Mouse (Mus musculus) hindbrain, embryonic 14.5 days (tissue): ENCODE measurements around the gene Troap. TPM values are rescaled to one million over a fixed set of nuclear protein-coding genes. Genes with fewer than 3 reads are reported as not detected.
"Not testable (repeated sequence)": the region's sequence is repeated elsewhere in the genome, so short reads cannot be mapped to it uniquely, and the experiment has no call there.

Experiments
- ATAC-seq: fragments of 200-750 bp; cut with Nextera tagmentation; 2 replicates; pipeline ENCODE4 v1.8.0; 2017; ENCODE audit warnings: moderate number of reproducible peaks, mild to moderate bottlenecking, moderate TSS enrichment, moderate library complexity; ENCODE audit not compliant: low FRiP score
- DNase-seq: peaks from one replicate; pipeline ENCODE4 v3.0.0-alpha.2; 2015; ENCODE audit warnings: low spot score
- H3K27ac ChIP-seq: fragments of 300-500 bp; sonication (generic); 2 replicates; pipeline ENCODE4 v1.5.1; 2014; ENCODE audit warnings: mild to moderate bottlenecking, moderate library complexity
- H3K27me3 ChIP-seq: fragments of 300-500 bp; sonication (generic); 2 replicates; pipeline ENCODE4 v1.6.1; 2014; ENCODE audit warnings: mild to moderate bottlenecking, low read length, mixed read lengths; ENCODE audit not compliant: control insufficient read depth, insufficient read depth
- H3K36me3 ChIP-seq: fragments of 300-500 bp; sonication (generic); replicated peaks from 2 replicates; pipeline ENCODE4 v1.6.1; 2014; ENCODE audit not compliant: control insufficient read depth, insufficient read depth
- H3K4me1 ChIP-seq: fragments of 300-500 bp; sonication (generic); replicated peaks from 2 replicates; pipeline ENCODE4 v1.6.1; 2014; ENCODE audit warnings: antibody characterized with exemption, low read length, mixed read lengths; ENCODE audit not compliant: control insufficient read depth, insufficient read depth
- H3K4me2 ChIP-seq: fragments of 300-500 bp; sonication (generic); replicated peaks from 2 replicates; pipeline ENCODE4 v1.6.1; 2014; ENCODE audit warnings: mild to moderate bottlenecking, moderate library complexity
- H3K4me3 ChIP-seq: fragments of 300-500 bp; sonication (generic); replicated peaks from 2 replicates; pipeline ENCODE4 v1.5.1; 2014; ENCODE audit warnings: mild to moderate bottlenecking, low read length
- H3K9ac ChIP-seq: fragments of 300-500 bp; sonication (generic); 2 replicates; pipeline ENCODE4 v1.6.1; 2014
- H3K9me3 ChIP-seq: fragments of 300-500 bp; sonication (generic); 2 replicates; pipeline ENCODE4 v1.6.1; 2016; ENCODE audit warnings: low read length; ENCODE audit not compliant: control insufficient read depth
- WGBS: fragments of 180-500 bp; shearing (Covaris S2); extraction: QIAGEN DNeasy Blood & Tissue Kit; methylation state at CpG from one replicate; pipeline ENCODE4 v1.1.7; 2014; 5-methylcytosine and 5-hydroxymethylcytosine counted together
- polyA plus RNA-seq: library from polyadenylated mRNA; unstranded; fragments of >200 nt; fragmentation: Nextera tagmentation; extraction: Ambion mirVana; gene quantifications from 2 replicates; pipeline ENCODE4 v1.2.1, GENCODE M21; 2014

The Troap gene
- polyA plus RNA-seq, 1 experiment from 2014 or later = 4.0 TPM

DNA sequence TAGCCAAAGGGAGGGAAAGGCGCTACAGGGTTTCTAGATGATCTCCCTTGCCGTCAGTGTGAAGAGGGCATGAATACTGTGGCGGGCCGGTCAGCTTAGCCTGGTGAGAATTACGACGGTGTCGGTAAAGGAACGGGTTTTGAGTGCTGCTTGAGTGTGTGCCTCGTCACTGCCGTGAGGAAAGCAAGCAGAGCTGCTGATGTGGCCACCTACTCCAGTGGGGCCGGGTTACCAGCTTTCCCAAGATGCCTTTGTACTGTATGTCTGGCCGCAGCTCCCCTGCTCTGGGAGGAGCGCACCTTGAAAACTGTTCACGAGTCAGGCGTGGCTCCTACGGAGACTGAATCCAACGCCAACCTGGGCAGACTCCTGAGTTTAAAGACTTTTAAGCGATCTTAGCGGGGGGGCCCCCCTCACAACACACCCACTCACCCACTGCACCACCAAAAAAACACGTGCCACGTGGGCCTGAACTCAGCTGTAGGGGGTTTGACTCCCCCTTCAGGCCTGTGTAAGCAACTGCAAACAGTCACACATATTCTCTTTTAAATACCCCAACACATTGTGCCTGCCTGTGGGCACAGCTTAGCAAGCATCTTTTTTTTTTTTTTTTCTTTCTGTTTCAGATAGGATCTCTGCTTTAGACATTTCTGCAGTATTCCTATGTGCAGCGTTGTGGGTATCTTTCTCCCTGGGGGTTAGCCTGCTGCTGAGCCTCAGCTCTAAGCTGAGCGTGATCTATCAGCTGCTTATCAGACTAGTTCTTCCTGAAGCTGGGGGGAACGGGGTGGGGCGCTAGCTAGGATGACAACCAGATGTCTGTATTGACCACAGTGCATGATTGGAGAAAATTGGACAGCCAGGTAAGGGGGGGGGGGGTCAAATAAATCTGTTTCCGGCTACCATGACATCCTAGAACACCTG lies 34.1 kb upstream of the Troap start:
- no peak overlapping the region for H3K4me2 ChIP-seq
- H3K4me3 ChIP-seq = no peak overlapping the region
- WGBS = 75% methylated on average over 26 of the region's 26 CpGs
- H3K9ac ChIP-seq = no peak overlapping the region
- H3K4me1 ChIP-seq = no peaks in the 10 kb centered on the region
- no peak for DNase-seq
- H3K36me3 ChIP-seq = no peaks in the 10 kb centered on the region
- no peaks in the 10 kb centered on the region for H3K27me3 ChIP-seq
- no peak for ATAC-seq
- no peak overlapping the region for H3K27ac ChIP-seq
- no peaks in the 10 kb centered on the region for H3K9me3 ChIP-seq

DNA sequence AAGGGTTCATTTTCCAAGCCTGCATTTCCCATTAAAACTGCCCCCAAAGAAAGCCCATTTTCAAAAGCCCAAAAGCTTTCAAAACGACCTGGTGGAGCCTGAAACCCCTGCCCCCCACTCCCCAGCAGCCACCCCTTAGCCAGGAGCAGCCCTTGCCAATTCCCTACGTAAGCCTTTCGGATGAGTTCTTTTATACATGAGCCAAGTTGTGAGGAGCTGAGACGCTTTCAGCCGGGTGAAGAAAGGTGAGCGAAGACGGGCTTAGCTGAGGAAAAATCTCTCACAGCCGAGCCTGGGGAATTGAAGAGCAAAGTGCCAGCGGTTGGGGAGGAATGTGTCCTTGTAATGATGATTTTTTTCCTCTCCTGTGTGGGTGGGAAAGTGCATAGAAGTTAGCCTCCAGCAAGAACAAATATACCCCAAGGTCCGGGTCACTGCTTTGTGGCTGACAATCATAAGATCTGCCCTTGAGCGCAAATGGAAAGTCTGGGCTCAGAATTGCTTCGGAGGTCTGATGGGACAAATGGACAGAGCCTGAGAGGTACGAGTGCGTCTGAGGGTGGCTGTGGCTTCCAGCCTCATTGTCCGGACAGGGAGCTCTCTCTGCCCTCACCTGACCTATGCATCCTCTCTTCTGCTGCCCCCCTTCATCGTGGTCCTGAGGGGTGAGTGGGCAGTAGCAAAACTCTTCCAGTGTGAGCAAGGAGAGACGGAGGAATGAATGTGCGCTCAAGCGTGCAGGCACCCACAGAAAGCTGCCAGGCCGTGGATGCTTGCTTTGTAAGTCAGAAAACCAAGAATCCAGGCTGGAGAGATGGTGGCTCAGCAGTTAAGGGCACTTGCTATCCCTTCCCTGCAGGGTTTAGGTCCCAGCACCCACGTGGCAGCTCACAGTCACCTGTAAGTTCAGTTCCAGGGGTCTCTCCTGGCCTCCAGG lies 33.2 kb upstream of the Troap start:
- DNase-seq (no peak), ATAC-seq (no peak)
- H3K36me3 ChIP-seq = no peaks in the 10 kb centered on the region
- no peaks in the 10 kb centered on the region for H3K4me1 ChIP-seq
- no peak overlapping the region for H3K9ac ChIP-seq
- H3K27ac ChIP-seq = no peak overlapping the region; the same call in 1 of the 2 replicates
- H3K27me3 ChIP-seq = no peaks in the 10 kb centered on the region
- no peaks in the 10 kb centered on the region for H3K9me3 ChIP-seq
- H3K4me3 ChIP-seq = no peak overlapping the region
- 49% methylated on average over 21 of the region's 21 CpGs for WGBS
- no peak overlapping the region for H3K4me2 ChIP-seq

DNA sequence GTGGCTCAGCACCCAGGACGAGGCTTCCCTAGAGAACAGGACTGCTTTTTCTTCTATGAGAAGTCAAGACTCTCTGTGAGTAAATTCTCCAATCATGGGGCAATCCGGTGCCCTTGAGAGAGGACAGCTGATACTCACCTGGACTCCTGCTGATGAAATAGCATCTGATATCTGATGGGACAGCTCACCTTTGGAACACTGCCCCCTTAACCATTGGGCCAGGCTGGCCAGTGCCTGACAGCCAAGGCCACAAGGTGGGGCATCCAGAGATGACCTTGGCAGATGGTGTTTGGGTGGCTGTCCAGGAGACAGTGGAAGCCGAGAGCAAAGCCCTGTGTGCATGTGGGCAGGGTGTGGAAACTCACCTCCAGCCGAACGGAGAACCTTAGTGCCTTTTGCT lies 32.0 kb upstream of the Troap start:
- DNase-seq = no peak
- Histone ChIP-seq H3K9ac (no peak overlapping the region), H3K4me3 (no peak overlapping the region), H3K4me1 (no peaks in the 10 kb centered on the region), H3K27me3 (no peaks in the 10 kb centered on the region; the same call in 1 of the 2 replicates), H3K27ac (no peak overlapping the region), H3K4me2 (no peak overlapping the region), H3K9me3 (no peaks in the 10 kb centered on the region), H3K36me3 (no peaks in the 10 kb centered on the region)
- ATAC-seq = no peak
- WGBS = 82% methylated on average over 5 of the region's 5 CpGs

DNA sequence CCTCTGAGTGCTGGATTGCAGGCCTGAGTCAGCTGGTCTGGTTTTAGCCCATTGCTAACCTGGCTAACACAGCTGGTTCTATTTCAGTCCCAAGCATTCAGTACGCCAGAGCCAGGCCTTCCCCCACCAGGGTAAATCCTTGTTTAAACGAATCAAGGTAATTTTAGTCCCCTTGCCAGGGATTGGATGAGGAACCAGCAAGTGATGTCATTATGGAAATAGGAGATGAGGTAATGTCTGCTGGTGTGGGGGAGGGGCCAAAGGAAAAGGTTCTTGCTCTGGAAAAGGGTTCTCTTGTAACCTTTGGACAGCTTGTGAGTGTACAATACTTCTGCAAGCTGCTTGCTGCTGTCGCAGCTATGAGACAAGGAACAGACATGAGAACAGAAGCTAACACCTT lies 29.5 kb upstream of the Troap start:
- Histone ChIP-seq H3K9me3 (no peaks in the 10 kb centered on the region), H3K27ac (no peak overlapping the region), H3K4me2 (no peak overlapping the region), H3K9ac (no peak overlapping the region), H3K27me3 (no peaks in the 10 kb centered on the region; the same call in 1 of the 2 replicates), H3K4me1 (no peaks in the 10 kb centered on the region), H3K4me3 (no peak overlapping the region), H3K36me3 (no peaks in the 10 kb centered on the region)
- ATAC-seq (no peak), DNase-seq (no peak)
- WGBS = 58% methylated on average over 3 of the region's 3 CpGs

DNA sequence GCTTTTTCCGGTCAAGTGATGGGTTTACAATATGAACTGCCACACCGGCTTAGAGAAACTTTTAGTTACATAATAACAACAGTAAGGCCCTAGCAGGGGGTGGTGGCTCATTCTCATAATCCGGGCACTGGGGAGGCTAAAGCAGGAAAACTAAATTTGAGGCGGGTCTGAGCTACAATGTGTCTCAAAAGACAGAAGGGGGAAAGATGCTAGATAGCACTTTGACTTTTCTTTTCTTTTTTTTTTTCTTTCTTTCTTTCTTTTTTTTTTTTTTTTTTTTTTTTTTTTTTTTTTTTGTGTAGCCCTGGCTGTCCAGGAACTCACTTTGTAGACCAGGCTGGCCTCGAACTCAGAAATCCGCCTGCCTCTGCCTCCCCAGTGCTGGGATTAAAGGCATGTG lies 28.6 kb upstream of the Troap start:
- WGBS = 81% methylated on average over 6 of the region's 6 CpGs
- H3K4me1 ChIP-seq, H3K9ac ChIP-seq, H3K27ac ChIP-seq, H3K4me3 ChIP-seq, ATAC-seq, H3K9me3 ChIP-seq, H3K27me3 ChIP-seq, H3K36me3 ChIP-seq, H3K4me2 ChIP-seq, DNase-seq: not testable (repeated sequence)

DNA sequence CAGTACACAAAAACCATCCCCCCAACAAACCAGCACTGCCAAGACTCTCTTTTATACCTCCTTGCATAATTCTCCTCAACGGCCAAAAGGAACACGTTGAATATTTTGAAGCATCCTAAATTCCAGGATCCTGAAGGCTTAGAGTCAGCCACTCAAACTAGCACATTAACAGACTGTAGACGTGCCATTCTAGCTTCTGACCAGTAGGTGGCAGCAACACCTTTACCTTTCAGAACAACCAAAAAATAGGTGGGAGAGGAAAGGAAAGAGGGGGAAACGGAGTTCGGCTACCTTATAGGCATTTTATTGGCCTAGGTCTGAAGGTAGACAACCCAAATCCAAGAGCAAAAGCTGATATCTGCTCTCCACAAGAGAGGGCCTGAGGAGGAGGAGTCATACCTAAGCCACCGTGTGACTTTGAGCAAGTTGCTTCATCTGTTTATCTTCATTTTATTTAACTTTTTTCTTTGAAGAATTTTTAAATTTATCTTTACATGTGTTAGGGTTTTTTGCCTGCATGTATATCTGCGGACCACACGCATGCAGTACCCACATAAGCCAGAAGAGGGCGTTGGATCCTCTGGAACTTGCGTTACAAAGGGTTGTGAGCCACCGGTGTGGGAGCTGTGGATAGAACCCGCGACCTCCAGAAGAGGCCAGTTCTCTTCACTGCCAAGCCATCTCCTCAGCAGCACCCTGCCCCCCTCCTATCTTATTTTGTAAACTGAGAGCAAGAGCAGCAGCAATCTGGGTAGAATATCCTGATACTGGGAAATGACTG lies 24.7 kb upstream of the Troap start:
- H3K9me3 ChIP-seq = no peaks in the 10 kb centered on the region
- H3K4me3 ChIP-seq = no peak overlapping the region
- ATAC-seq = no peak
- WGBS = 31% methylated on average over 13 of the region's 13 CpGs
- H3K27me3 ChIP-seq = peaks cover 24% of the 10 kb centered on the region
- no peak overlapping the region for H3K4me2 ChIP-seq
- no peak overlapping the region for H3K9ac ChIP-seq
- no peak overlapping the region for H3K27ac ChIP-seq
- H3K4me1 ChIP-seq = 0 out of 2 replicates have a peak, but pooled peaks cover 3% of the 10 kb centered on the region
- peak; percentile 87 for DNase-seq
- no peaks in the 10 kb centered on the region for H3K36me3 ChIP-seq

DNA sequence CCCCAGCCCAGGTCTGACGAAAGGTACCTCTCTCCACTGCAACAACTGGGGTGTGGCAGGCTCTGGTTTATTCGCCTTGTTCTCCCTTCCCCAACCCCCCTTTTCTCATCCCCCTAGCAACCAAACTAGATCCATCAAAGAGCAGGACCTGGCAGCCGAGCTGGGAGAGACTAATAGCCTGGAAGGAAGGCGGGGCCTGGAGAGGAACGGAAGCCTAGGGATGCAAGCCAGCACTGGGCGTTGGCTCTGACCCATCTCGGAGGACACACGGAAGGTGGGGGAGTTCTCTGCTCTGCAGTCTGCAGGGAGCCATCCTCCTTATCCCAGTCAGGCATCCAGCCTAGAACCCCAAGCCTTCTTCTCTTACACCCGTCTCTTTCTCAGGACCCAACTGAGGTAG lies 21.0 kb upstream of the Troap start:
- Histone ChIP-seq H3K36me3 (no peaks in the 10 kb centered on the region), H3K4me3 (no peak overlapping the region), H3K27ac (peak overlapping the region; percentile 32; the same call in 1 of the 2 replicates), H3K27me3 (peaks cover 61% of the 10 kb centered on the region), H3K9ac (0 out of 2 replicates have a peak overlapping the region, but pooled peaks have one; percentile 28), H3K4me1 (peaks cover 10% of the 10 kb centered on the region), H3K9me3 (no peaks in the 10 kb centered on the region), H3K4me2 (0 out of 2 replicates have a peak overlapping the region, but pooled peaks have one; percentile 4)
- ATAC-seq = no peak
- DNase-seq = no peak
- WGBS = 6% methylated on average over 9 of the region's 9 CpGs

DNA sequence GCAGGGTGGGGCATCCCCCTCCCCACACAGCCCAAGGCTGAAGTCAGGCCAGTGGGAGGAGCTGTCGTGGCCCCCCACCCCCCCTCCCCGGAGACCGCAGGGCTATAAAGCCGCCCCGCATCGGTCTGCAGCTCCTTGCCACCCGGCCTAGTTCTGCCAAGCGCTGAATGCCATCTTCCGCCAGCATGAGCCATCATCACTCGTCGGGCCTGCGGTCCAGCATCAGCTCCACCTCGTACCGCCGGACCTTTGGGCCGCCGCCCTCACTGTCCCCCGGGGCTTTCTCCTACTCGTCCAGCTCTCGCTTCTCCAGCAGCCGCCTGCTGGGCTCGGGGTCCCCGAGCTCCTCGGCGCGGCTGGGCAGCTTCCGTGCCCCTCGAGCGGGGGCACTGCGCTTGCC lies 19.3 kb upstream of the Troap start, which contains the start of gene Prph:
Gene Prph (plus strand): TSS at position 135 of the 400 bp plus-strand sequence.
- H3K27ac ChIP-seq = no peak within 1 kb of the TSS

More for the DNA sequence above, 19.3 kb upstream of the Troap start, which contains the start of gene Prph:
- DNase-seq = no peak
- Histone ChIP-seq H3K9me3 (no peaks in the 10 kb centered on the region), H3K4me3 (peak within 1 kb of the TSS; percentile 38), H3K4me2 (peak within 1 kb of the TSS; percentile 63), H3K27me3 (peaks cover 78% of the 10 kb centered on the region), H3K4me1 (peaks cover 10% of the 10 kb centered on the region), H3K9ac (peak within 1 kb of the TSS; percentile 42), H3K36me3 (no peaks in the 10 kb centered on the region)
- ATAC-seq = no peak
- WGBS = under 1% methylated on average over 25 of the region's 30 CpGs
